Mouse (Mus musculus) ES-E14 (cell line): ENCODE results near the gene Kcnk15.

Experiments used
- CHD2 ChIP-seq: IDR thresholded peaks from 2 replicates; pipeline ENCODE4 v1.6.1; 2014; ENCODE audit warnings: mild to moderate bottlenecking, low read depth, low read length, inconsistent platforms
- HCFC1 ChIP-seq: IDR thresholded peaks from 2 replicates; pipeline ENCODE4 v1.6.1; 2012; ENCODE audit warnings: low read length, inconsistent platforms, borderline replicate concordance; ENCODE audit not compliant: insufficient read depth
- MAFK ChIP-seq: IDR thresholded peaks from 2 replicates; pipeline ENCODE4 v1.6.1; 2014; ENCODE audit warnings: mild to moderate bottlenecking, low read depth, low read length, inconsistent platforms; ENCODE audit not compliant: insufficient read depth
- ZC3H11A ChIP-seq: IDR thresholded peaks from 2 replicates; pipeline ENCODE4 v1.6.1; 2012; ENCODE audit warnings: low read depth, mild to moderate bottlenecking, inconsistent platforms, low read length, borderline replicate concordance
- ZNF384 ChIP-seq: IDR thresholded peaks from 2 replicates; pipeline ENCODE4 v1.6.1; 2012; ENCODE audit warnings: low read depth, low read length, inconsistent platforms

- no peak for TF ChIP-seq HCFC1
- TF ChIP-seq ZC3H11A, result no peak
- no peak for TF ChIP-seq CHD2
- TF ChIP-seq MAFK, result no peak
- TF ChIP-seq ZNF384, result no peak
Observed at GRCm38 (mm10) chr2:163869783-163870182, 16.3 kb downstream of the Kcnk15 start.
